Mouse (Mus musculus) lung, postnatal 4 days (tissue): ENCODE data around the gene 1810049J17Rik.
"Not testable (repeated sequence)": the region's sequence is repeated elsewhere in the genome, so short reads cannot be mapped to it uniquely, and the experiment has no call there.

Experiments
- DNase-seq, 2 experiments: peaks; one replicate each; pipeline ENCODE4 v3.0.0; 2021

The 1810049J17Rik gene

GRCm38 (mm10) chr15:12321788-12322621 is at the start of gene 1810049J17Rik:
Gene 1810049J17Rik, minus strand, starts transcription at chr15:12321899.
- peak in 1 of 2 experiments; percentile 68 for DNase-seq

GRCm38 (mm10) chr15:12371183-12371582 is 49.5 kb upstream of the 1810049J17Rik start:
- peak; percentile 67 to 81 for DNase-seq

DNA sequence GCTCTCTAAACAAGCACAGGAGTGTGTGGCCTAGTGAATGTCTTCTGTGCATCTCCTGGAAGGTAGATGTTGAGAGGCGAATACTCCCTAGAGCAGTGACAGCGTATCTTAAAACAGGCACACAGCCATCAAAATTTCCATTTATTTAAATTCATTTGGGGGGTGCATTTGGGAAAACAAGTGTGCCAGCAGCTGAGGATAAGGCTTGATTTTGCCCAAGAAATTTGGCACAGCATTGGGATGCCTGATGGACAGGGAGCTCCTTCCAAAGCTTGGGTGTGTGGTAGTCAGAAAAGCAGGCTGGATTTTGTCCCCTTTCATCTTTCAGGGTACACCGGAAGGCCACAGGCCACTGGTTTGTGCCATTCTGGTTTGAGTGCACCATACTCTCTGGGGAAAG is 48.4 kb upstream of the 1810049J17Rik start:
- no peak for DNase-seq

DNA sequence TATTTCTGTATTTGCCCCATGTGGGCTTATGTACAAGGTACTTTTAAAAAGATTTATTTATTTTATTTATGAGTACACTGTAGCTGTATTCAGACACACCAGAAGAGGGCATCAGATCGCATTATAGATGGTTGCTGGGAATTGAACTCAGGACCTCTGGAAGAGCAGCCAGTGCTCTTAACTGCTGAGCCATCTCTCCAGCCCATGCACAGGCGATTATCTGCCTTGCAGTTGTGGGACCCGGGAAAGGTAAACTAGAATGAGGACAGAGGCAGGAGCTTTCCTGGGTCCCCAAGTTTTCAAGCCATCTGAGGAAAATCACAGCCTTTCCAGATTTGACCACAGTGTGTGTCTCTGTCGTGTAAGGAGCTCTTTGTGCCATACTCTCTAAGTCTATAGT is 47.2 kb upstream of the 1810049J17Rik start:
- DNase-seq, result no peak

- no peak for DNase-seq
These were observed 46.7 kb upstream of the 1810049J17Rik start for GRCm38 (mm10) chr15:12368357-12368756.

DNA sequence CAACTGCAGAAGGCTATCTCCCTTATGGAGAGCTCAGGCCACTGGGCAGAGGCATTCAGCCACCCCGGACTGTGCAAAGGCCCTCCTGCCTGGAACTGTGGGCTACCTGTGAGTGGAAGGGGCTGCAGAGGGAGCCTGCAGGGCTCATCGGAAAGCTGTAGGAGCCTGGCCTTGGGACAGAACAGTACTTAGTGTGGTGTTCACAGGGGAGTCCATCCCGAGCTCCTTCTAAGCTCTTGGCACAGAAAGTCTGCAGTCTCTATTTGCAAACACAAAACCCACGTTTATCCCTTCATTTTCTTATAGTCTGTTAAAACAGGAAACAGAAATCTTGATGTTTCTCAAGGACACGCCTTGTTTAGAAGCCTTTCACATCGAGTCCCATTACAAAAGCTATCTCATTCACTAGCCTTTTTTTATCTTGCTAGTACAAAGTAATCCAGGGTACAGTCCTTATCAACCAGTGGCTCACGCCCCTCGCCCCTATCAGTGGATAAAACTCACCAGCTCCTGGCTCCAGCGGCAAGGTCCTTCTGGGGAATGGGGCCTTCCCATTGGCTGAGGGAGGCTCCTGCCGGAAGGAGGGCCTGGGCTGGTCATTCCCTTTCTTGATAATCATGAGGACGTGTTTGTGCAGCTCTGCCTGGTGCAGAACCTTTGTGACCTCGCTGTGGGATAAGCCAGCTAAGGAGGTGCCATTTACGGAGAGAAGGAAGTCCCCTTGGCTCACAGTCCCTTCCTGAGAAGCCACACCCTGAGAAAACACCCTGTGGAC is 45.8 kb upstream of the 1810049J17Rik start:
- DNase-seq, result peak; percentile 35 to 55

DNA sequence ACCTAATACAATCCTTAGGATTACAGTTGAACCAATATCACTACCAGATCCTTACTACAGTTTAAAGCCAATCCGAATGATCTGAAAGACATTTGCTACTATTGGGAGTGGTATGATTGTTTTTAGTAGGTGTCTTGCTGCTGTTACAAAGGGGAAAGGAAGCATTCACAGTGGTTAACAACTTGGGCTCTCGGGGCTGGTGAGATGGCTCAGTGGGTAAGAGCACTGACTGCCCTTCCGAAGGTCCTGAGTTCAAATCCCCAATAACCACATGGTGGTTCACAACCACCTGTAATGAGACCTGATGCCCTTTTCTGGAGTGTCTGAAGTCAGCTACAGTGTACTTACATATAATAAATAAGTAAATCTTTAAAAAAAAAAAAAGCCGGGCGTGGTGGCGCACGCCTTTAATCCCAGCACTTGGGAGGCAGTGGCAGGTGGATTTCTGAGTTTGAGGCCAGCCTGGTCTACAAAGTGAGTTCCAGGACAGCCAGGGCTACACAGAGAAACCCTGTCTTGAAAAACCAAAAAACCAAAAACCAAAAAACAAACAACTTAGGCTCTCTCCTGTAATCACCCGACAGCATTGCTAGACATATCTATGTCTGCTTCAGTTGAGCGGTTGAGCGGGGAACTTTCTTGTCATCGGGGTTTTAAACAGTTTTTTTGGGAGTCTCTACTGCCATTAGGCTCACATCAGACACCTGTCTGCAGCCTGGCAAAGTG is 45.0 kb upstream of the 1810049J17Rik start:
- not testable (repeated sequence) for DNase-seq

DNA sequence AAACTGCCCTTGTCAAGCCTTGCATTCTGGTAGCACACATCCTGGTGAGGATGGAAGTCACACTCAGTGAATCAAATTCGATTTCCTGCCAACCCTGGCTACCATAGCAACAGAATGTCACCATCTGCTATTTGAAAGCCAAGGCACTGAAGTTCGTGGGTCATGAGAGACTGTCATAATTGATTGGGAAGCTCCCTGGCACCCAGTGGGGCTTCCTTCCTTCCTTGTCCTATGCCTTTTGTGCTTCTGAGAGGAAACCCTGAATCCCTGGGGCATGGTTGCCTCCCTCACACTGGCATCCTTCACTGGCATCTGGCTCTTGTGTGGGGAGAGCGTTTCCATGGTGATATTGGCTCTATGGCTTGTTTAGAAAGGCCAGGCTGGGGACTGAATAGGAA is 44.4 kb upstream of the 1810049J17Rik start:
- DNase-seq, result peak in 1 of 2 experiments; percentile 41

- DNase-seq, result no peak
These were observed 43.8 kb upstream of the 1810049J17Rik start for GRCm38 (mm10) chr15:12365416-12366071.

DNA sequence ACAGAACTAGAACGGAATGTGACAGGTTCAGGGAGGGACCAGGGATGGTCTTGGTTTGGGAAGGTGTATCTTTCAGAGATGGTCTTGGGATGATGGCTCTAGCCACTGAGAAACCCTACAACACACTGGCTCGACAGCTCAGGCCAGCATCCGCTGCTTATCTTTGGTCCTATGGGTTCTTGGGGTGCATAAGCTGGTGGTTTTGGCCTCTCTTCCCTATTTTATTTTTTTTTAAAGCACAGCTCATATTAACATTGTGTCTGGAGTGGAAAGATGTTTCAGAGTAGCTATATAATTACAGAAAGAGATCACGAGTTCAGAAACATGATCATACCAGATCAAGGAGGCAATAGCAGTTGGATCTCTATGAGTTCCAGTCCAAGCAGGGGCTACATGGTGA is 42.4 kb upstream of the 1810049J17Rik start:
- no peak for DNase-seq

- no peak for DNase-seq
These were observed 41.0 kb upstream of the 1810049J17Rik start for GRCm38 (mm10) chr15:12362701-12363040.

GRCm38 (mm10) chr15:12362001-12362700 is 40.5 kb upstream of the 1810049J17Rik start:
- no peak for DNase-seq

GRCm38 (mm10) chr15:12360519-12361212 is 39.0 kb upstream of the 1810049J17Rik start:
- peak in 1 of 2 experiments; percentile 46 for DNase-seq

DNA sequence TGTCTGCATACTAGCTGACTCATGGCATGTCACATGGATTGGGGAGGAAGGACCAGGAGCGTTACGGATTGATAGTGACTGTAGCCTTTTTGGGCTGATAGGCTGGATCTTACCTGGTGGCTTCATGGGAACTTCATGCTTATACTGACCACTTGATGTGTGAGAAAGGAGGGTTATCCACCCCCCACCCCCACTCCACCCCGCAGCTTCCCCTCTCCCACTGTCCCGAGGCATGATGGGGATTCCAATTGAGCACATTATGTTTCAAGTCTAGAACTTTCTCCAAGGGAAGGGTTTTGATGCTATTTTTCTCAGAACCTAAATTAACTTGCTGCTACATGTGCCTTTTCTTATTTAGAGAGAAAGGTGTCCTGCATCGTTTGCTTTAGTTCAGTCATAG is 36.7 kb upstream of the 1810049J17Rik start:
- DNase-seq, result no peak

DNA sequence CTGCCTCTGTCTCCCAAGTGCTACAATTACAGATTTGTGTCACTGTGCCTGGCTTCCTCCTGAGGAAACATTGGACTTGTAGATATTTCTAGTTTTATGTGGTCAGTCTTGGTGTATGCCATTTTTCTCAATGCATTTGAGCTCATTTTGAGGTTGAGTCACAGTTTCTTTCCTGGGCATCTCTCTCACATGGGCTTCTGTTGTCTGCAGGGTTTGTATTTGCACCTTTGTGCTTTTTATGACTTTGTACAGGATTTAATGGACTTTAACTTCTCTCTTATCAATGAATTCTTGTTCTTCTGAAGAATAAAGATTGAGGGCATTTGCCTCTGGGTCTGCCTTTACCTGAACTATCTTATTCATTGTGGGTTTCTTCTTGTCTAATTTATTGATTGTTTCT is 35.8 kb upstream of the 1810049J17Rik start:
- DNase-seq, result no peak

DNA sequence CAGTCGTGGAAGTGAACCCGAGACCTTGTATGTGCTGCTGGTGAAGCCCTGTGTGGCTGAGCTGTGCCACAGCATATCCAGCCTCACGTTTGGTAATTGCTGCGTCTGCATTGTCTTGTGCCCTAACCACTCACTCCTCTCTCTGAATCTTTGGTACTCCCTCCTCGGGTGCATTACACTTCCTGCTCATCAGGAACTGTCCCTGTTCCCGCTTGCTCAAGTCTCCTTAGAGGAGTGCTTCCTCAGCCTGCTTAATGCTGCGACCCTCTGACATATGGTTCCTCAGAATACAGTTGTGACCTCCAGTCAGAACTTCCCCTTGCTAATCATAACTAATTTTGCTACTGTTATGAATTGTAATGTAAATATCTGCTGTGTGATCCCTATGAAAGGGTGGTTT is 34.2 kb upstream of the 1810049J17Rik start:
- no peak for DNase-seq

DNA sequence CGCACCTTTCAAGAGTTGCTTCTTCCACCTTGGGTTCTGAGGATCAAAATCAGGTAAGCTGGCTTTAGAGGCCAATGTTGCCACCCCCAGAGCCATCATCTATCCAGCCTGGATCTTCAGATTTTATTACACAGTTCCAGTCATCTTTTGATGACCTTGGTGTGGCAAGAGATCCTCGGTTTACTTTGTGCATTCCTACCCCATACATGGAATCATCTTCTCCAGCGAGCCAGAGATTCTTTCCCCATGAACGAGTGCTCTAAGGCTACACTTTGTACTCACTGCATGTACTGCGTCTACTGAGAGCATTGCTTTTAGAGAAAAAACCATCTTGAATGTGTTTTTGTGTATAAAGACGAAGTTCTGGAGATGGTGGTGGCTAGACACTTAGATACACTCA is 33.6 kb upstream of the 1810049J17Rik start:
- no peak for DNase-seq

- DNase-seq, result no peak
These were observed 32.6 kb upstream of the 1810049J17Rik start for GRCm38 (mm10) chr15:12354281-12354810.

GRCm38 (mm10) chr15:12351470-12351869 is 29.8 kb upstream of the 1810049J17Rik start:
- DNase-seq, result no peak

- DNase-seq, result no peak
These were observed 28.1 kb upstream of the 1810049J17Rik start for GRCm38 (mm10) chr15:12349840-12350239.

- DNase-seq, result no peak
These were observed 27.3 kb upstream of the 1810049J17Rik start for GRCm38 (mm10) chr15:12348950-12349349.
